Mouse (Mus musculus) hindbrain, postnatal 0 days (tissue): ENCODE data around the gene Rap1gap. TPM values are rescaled to one million over a fixed set of nuclear protein-coding genes. Genes with fewer than 3 reads are reported as not detected.

Experiments used
- ATAC-seq: fragments of 200-750 bp; cut with Nextera tagmentation; 2 replicates; pipeline ENCODE4 v1.8.0; 2017; ENCODE audit warnings: mild to moderate bottlenecking, moderate TSS enrichment, moderate library complexity
- DNase-seq: peaks from one replicate; pipeline ENCODE4 v3.0.0-alpha.2; 2015; ENCODE audit warnings: low spot score
- H3K27ac ChIP-seq: fragments of 300-500 bp; sonication (generic); 2 replicates; pipeline ENCODE4 v1.5.1; 2014; ENCODE audit warnings: mild to moderate bottlenecking
- H3K27me3 ChIP-seq: fragments of 300-500 bp; sonication (generic); 2 replicates; pipeline ENCODE4 v1.6.1; 2014; ENCODE audit warnings: low read length, mixed read lengths; ENCODE audit not compliant: insufficient read depth
- H3K36me3 ChIP-seq: fragments of 300-500 bp; sonication (generic); 2 replicates; pipeline ENCODE4 v1.6.1; 2014; ENCODE audit warnings: low read length, mixed read lengths; ENCODE audit not compliant: insufficient read depth
- H3K4me1 ChIP-seq: fragments of 300-500 bp; sonication (generic); 2 replicates; pipeline ENCODE4 v1.6.1; 2014; ENCODE audit warnings: antibody characterized with exemption, low read length, mixed read lengths; ENCODE audit not compliant: insufficient read depth
- H3K4me2 ChIP-seq: fragments of 300-500 bp; sonication (generic); 2 replicates; pipeline ENCODE4 v1.6.1; 2014; ENCODE audit warnings: low read depth, mild to moderate bottlenecking, low read length, moderate library complexity, mixed read lengths
- H3K4me3 ChIP-seq: fragments of 300-500 bp; sonication (generic); 2 replicates; pipeline ENCODE4 v1.5.1; 2014; ENCODE audit warnings: low read length
- H3K9ac ChIP-seq: fragments of 300-500 bp; sonication (generic); replicated peaks from 2 replicates; pipeline ENCODE4 v1.6.1; 2014; ENCODE audit warnings: mild to moderate bottlenecking, low read length, moderate library complexity, mixed read lengths
- H3K9me3 ChIP-seq: fragments of 300-500 bp; sonication (generic); 2 replicates; pipeline ENCODE4 v1.6.1; 2016; ENCODE audit warnings: low read length, mixed read lengths
- CTCF ChIP-seq: IDR thresholded peaks from 2 replicates; pipeline ENCODE4 v1.5.1; 2016; ENCODE audit warnings: antibody characterized with exemption, control low read depth, low read depth
- WGBS: fragments of 180-500 bp; shearing (Covaris S2); extraction: QIAGEN DNeasy Blood & Tissue Kit; methylation state at CpG from one replicate; pipeline ENCODE4 v1.1.7; 2014; 5-methylcytosine and 5-hydroxymethylcytosine counted together
- polyA plus RNA-seq: library from polyadenylated mRNA; unstranded; fragments of >200 nt; fragmentation: Nextera tagmentation; extraction: Ambion mirVana; gene quantifications from 2 replicates; pipeline ENCODE4 v1.2.1, GENCODE M21; 2015
- total RNA-seq: library from RNA; depleted of rRNA; stranded (reverse); fragments of >200 nt; gene quantifications from 2 replicates; pipeline ENCODE4 v1.2.3, GENCODE M21; 2014

Rap1gap gene
- total and polyA plus RNA-seq, 2 experiments from 2014 or later = 110 to 282 TPM

DNA sequence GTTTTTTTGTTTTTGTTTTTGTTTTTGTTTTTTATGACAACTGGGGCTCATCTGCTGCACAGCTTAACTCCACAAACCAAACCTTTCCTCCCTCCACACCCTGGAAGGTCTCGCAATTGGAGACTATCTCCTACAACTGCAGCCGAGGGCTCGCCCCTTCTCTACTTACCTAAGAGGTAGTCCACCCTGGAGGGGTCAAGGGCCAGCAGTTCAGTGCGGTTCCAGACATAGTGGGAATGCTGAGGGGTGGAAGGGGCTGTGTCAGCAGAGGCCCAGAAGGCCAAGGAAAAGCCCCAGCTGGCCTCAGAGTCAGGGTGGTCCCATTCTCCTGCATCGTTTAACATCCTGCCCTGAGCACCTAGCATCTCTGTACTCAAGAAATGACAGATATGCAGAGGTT is 83.1 kb downstream of the Rap1gap start:
- ATAC-seq (no peak), DNase-seq (no peak)
- Histone ChIP-seq H3K9me3 (no peaks in the 10 kb centered on the region), H3K4me1 (0 out of 2 replicates have a peak, but pooled peaks cover 14% of the 10 kb centered on the region), H3K36me3 (no peaks in the 10 kb centered on the region), H3K9ac (no peak overlapping the region), H3K27ac (no peak overlapping the region), H3K4me3 (no peak overlapping the region), H3K4me2 (no peak overlapping the region), H3K27me3 (no peaks in the 10 kb centered on the region)
- TF ChIP-seq CTCF = no peak
- WGBS = 81% methylated on average over 5 of the region's 5 CpGs

GRCm38 (mm10) chr4:137748726-137749125 is 84.2 kb downstream of the Rap1gap start:
- 0 out of 2 replicates have a peak, but pooled peaks cover 14% of the 10 kb centered on the region for H3K4me1 ChIP-seq
- no peaks in the 10 kb centered on the region for H3K9me3 ChIP-seq
- TF ChIP-seq CTCF = no peak
- WGBS = 35% methylated on average over 4 of the region's 4 CpGs
- no peaks in the 10 kb centered on the region for H3K27me3 ChIP-seq
- H3K4me2 ChIP-seq = no peak overlapping the region
- DNase-seq (peak; percentile 67), ATAC-seq (peak; percentile 68)
- no peak overlapping the region for H3K9ac ChIP-seq
- no peak overlapping the region for H3K4me3 ChIP-seq
- no peaks in the 10 kb centered on the region for H3K36me3 ChIP-seq
- no peak overlapping the region for H3K27ac ChIP-seq

DNA sequence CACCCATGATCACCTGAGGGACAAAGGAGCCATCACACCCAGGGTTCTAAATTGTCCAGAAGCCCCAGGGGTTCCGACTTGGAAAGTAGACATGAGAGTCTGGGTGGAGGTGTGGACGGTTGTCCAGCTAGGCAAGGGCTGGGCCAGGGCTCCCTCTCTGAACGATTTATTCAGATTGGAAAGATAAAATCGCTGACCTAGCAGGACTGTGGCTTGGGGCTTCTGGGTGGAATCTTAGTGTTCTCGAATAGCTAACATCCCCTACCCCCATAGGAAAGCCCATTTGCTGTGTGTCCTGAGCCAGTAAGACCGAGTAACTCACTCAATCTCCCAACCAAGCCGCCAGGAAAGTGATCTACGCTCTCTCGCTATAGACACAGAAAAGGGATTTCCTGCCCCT is 85.2 kb downstream of the Rap1gap start:
- no peak for DNase-seq
- Histone ChIP-seq H3K9ac (no peak overlapping the region), H3K27ac (no peak overlapping the region), H3K4me3 (no peak overlapping the region), H3K36me3 (no peaks in the 10 kb centered on the region), H3K4me1 (0 out of 2 replicates have a peak, but pooled peaks cover 14% of the 10 kb centered on the region), H3K27me3 (no peaks in the 10 kb centered on the region), H3K4me2 (no peak overlapping the region), H3K9me3 (no peaks in the 10 kb centered on the region)
- 68% methylated on average over 9 of the region's 9 CpGs for whole genome bisulfite sequencing
- no peak for ATAC-seq
- TF ChIP-seq CTCF = no peak

DNA sequence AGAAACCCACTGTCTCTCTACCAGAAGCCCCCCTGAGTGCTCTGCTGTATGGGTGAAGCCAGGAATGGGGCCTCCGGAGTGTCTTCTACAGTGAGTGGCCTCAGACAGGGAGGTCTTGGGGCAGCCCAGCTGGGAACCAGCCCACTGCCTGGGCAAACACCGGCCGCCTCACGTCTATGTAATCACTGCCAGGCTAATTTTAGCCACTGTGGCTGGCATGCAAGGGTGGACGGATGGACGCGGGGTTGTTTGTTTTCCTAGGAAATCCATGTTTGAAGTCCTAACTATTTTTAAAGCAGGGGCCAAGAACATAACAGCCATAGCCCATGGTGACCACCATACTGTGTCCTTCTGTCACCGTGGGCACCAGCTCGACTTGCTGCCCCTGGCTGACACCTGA is 85.6 kb downstream of the Rap1gap start:
- no peak for ATAC-seq

GRCm38 (mm10) chr4:137751310-137751709 is 86.8 kb downstream of the Rap1gap start:
- Histone ChIP-seq H3K27me3 (no peaks in the 10 kb centered on the region), H3K4me1 (0 out of 2 replicates have a peak, but pooled peaks cover 14% of the 10 kb centered on the region), H3K9ac (no peak overlapping the region), H3K36me3 (no peaks in the 10 kb centered on the region), H3K4me2 (no peak overlapping the region), H3K9me3 (no peaks in the 10 kb centered on the region), H3K27ac (no peak overlapping the region), H3K4me3 (no peak overlapping the region)
- DNase-seq (no peak), ATAC-seq (no peak)
- WGBS = 67% methylated on average over 8 of the region's 8 CpGs
- no peak for TF ChIP-seq CTCF

More for the DNA sequence above, 85.6 kb downstream of the Rap1gap start:
- Histone ChIP-seq H3K4me1 (0 out of 2 replicates have a peak, but pooled peaks cover 14% of the 10 kb centered on the region), H3K36me3 (no peaks in the 10 kb centered on the region), H3K9ac (no peak overlapping the region), H3K4me3 (no peak overlapping the region), H3K27me3 (no peaks in the 10 kb centered on the region), H3K9me3 (no peaks in the 10 kb centered on the region), H3K27ac (no peak overlapping the region), H3K4me2 (no peak overlapping the region)
- WGBS = 62% methylated on average over 9 of the region's 9 CpGs
- peak; percentile 2 for DNase-seq
- TF ChIP-seq CTCF = no peak

DNA sequence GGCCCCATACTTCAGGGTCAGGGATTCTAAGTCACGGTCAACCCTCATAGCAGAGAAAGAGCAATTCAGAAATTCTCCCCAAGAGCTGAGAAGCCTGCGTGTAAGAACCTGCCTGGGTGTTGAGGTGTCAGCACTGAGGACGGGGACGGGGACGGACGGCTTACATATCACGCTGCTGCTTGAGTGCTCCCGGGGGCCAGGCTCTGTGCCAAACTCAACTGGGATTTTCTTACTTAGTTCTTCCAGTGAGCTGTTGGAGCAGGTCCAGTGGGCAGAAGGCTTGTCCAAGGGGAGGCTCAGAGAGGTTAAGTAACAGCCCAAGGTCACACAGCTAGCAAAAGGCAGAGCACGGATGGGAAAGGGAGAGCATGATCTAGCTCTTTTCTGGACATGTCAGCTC is 87.2 kb downstream of the Rap1gap start:
- Histone ChIP-seq H3K9ac (no peak overlapping the region), H3K4me1 (0 out of 2 replicates have a peak, but pooled peaks cover 14% of the 10 kb centered on the region), H3K27ac (no peak overlapping the region), H3K9me3 (no peaks in the 10 kb centered on the region), H3K4me3 (no peak overlapping the region), H3K36me3 (no peaks in the 10 kb centered on the region), H3K4me2 (no peak overlapping the region), H3K27me3 (no peaks in the 10 kb centered on the region)
- ATAC-seq (peak; percentile 11; the same call in 1 of the 2 replicates), DNase-seq (no peak)
- TF ChIP-seq CTCF = no peak
- WGBS = 43% methylated on average over 9 of the region's 9 CpGs

GRCm38 (mm10) chr4:137752471-137752870 is 87.9 kb downstream of the Rap1gap start:
- H3K9ac ChIP-seq = no peak overlapping the region
- TF ChIP-seq CTCF = no peak
- H3K4me1 ChIP-seq = 0 out of 2 replicates have a peak, but pooled peaks cover 14% of the 10 kb centered on the region
- 81% methylated on average over 15 of the region's 15 CpGs for WGBS
- H3K36me3 ChIP-seq = no peaks in the 10 kb centered on the region
- H3K27me3 ChIP-seq = no peaks in the 10 kb centered on the region
- DNase-seq (no peak), ATAC-seq (no peak)
- H3K9me3 ChIP-seq = no peaks in the 10 kb centered on the region
- no peak overlapping the region for H3K27ac ChIP-seq
- H3K4me3 ChIP-seq = no peak overlapping the region
- H3K4me2 ChIP-seq = no peak overlapping the region
